Mouse (Mus musculus): Measurements from ENCODE around the gene Cwf19l2. TPM values are rescaled to one million over a fixed set of nuclear protein-coding genes. Genes with fewer than 3 reads are reported as not detected.

Cwf19l2 gene
- polyA plus RNA-seq (2015; fragmentation: Nextera tagmentation; extraction: Ambion mirVana): 13.2 and 20.2 TPM in 2 replicates

DNA sequence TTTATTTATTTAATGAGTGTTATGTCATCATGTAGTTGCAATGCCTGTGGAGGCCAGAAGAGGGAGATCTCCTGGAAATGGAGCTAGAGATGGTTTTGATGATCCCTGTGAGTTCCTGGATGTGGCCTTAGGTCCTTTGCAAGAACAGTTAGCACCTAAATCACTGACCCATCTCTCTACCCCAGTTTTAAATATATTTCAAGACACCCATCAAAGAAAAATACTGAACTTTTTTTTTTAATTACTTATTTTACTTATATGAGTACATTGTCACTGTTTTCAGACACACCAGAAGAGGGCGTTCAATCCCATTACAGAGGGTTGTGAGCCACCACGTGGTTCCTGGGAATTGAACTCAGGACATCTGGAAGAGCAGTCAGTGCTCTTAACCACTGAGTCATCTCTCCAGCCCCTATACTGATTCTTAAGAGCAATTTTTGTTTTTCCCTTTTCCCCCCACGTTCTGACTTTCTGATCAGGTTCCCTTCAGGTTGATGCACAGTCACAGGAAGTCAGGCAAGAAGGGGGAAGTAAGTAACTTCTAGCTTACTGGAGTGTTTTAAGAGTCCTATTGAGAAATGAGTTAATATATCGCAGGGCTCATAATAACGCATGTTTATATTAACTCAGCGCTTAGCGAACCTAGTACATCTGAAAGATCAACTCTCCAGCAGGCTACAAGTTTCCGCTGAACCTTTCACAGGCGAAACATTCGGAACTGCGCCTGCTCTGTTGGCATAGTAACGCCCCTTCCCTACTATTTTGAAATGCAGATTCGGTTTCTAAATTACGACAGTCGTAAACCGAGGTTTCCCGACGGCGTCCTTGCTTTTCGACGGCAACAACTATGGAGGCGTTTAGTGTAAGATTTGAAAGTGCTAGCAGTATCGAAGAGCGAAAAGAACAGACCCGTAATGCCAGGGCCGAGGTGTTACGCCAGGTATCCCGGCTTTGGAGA lies at the start of gene Cwf19l2:
Gene Cwf19l2, plus strand, starts transcription at position 342 of the 958 bp plus-strand sequence.

Other genes with a start within 250 kb of the Cwf19l2 start
- gene Alkbh8, start 68.5 kb upstream of the Cwf19l2 start, polyA plus RNA-seq (2015; fragmentation: Nextera tagmentation; extraction: Ambion mirVana): 12.6 and 17.7 TPM in 2 replicates
- gene Gucy1a2, start 129.2 kb downstream of the Cwf19l2 start, polyA plus RNA-seq (2015; fragmentation: Nextera tagmentation; extraction: Ambion mirVana): 1.5 and 2.0 TPM in 2 replicates